ENCODE assay signal across 8 mouse cellular contexts in genomic region chr8:122739102-122739725, GRCm38 (mm10). TPM values are rescaled to one million over a fixed set of nuclear protein-coding genes. Genes with fewer than 3 reads are reported as not detected.
DNase-seq lines count a peak whose midpoint lies in the region; ATAC-seq and TF ChIP-seq lines count a peak whose summit lies in the region.
"Had no signal": no experiment of that assay in that cellular context is flagged by ENCODE, and none has a peak within 500 bp of the region (broad histone marks: within the 10 kb centered on the region; RNA-seq: fewer than 3 reads in every experiment).

No protein-coding gene starts in this region.

- no peaks in the 10 kb centered on the region for H3K9me3 ChIP-seq in forebrain, embryonic 16.5 days (ENCODE audit: control insufficient read depth, low read length)
- no peaks in the 10 kb centered on the region for H3K9me3 ChIP-seq in midbrain, postnatal 0 days (ENCODE audit: low read length)
- H3K9me3 ChIP-seq: liver, embryonic 13.5 days had no signal

- DNase-seq in ES-CJ7 (ENCODE audit: low read depth, low spot score), result peak; percentile 42
- DNase-seq in brain, embryonic 14.5 days (ENCODE audit: low read depth), result peak; percentile 63
- peak; percentile 54 for DNase-seq in midbrain, postnatal 0 days (ENCODE audit: low spot score)
- DNase-seq in thymus, postnatal 36 days, result peak; percentile 86 to 90
- DNase-seq in adipocyte (ENCODE audit: low spot score), result no peak
- no peak for DNase-seq in adrenal gland, postnatal 10 days
- DNase-seq: liver, embryonic 13.5 days had no signal

- H3K9ac ChIP-seq in forebrain, embryonic 16.5 days (replicated peaks; ENCODE audit: low read depth, low read length), result peak overlapping the region; percentile 35
- 0 out of 2 replicates have a peak overlapping the region, but pooled peaks have one; percentile 24 for H3K9ac ChIP-seq in midbrain, postnatal 0 days (replicated peaks; ENCODE audit: low read length, poor library complexity, severe bottlenecking)
- H3K9ac ChIP-seq: liver, embryonic 13.5 days had no signal

- no peak for ATAC-seq in forebrain, embryonic 16.5 days
- ATAC-seq in midbrain, postnatal 0 days (ENCODE audit: low FRiP score), result no peak; the same call in 1 of the 2 replicates

- H3K27ac ChIP-seq in forebrain, embryonic 16.5 days (ENCODE audit: low read length), result peak overlapping the region; percentile 75
- peak overlapping the region; percentile 69; the same call in 1 of the 2 replicates for H3K27ac ChIP-seq in midbrain, postnatal 0 days (ENCODE audit: low read depth, low read length)
- H3K27ac ChIP-seq: liver, embryonic 13.5 days had no signal

- no peak for TF ChIP-seq POLR2A in brain, embryonic 14.5 days (IDR thresholded peaks at IDR 0.05; ENCODE audit: borderline replicate concordance, extremely low read depth, insufficient read depth, insufficient read length, poor library complexity, severe bottlenecking)

- no peak overlapping the region for H3K4me3 ChIP-seq in forebrain, embryonic 16.5 days (replicated peaks; ENCODE audit: low read length)
- H3K4me3 ChIP-seq in midbrain, postnatal 0 days (ENCODE audit: low read depth, low read length), result no peak overlapping the region
- H3K4me3 ChIP-seq: liver, embryonic 13.5 days had no signal

- H3K4me2 ChIP-seq in forebrain, embryonic 16.5 days (ENCODE audit: low read length), result no peak overlapping the region
- no peak overlapping the region for H3K4me2 ChIP-seq in midbrain, postnatal 0 days (ENCODE audit: low read depth, low read length, poor library complexity, severe bottlenecking)
- H3K4me2 ChIP-seq: liver, embryonic 13.5 days had no signal

- peaks cover 91% of the 10 kb centered on the region for H3K4me1 ChIP-seq in forebrain, embryonic 16.5 days (replicated peaks; ENCODE audit: control insufficient read depth, insufficient read depth, low read length)
- peaks cover 27% of the 10 kb centered on the region for H3K4me1 ChIP-seq in midbrain, postnatal 0 days (ENCODE audit: insufficient read depth, low read length)

- no peaks in the 10 kb centered on the region for H3K27me3 ChIP-seq in forebrain, embryonic 16.5 days (replicated peaks; ENCODE audit: control insufficient read depth, insufficient read depth, low read length)
- H3K27me3 ChIP-seq in midbrain, postnatal 0 days (ENCODE audit: insufficient read depth, low read length), result no peaks in the 10 kb centered on the region

- WGBS in forebrain, embryonic 16.5 days, result 23% methylated on average over 11 of the region's 11 CpGs
- whole genome bisulfite sequencing in midbrain, postnatal 0 days, result 24% methylated on average over 11 of the region's 11 CpGs

- no peak for TF ChIP-seq CTCF in brain, embryonic 14.5 days (IDR thresholded peaks at IDR 0.05; ENCODE audit: borderline replicate concordance, extremely low read depth, insufficient read depth, insufficient read length)
- TF ChIP-seq CTCF in midbrain, postnatal 0 days (IDR thresholded peaks at IDR 0.05), result no peak

- H3K36me3 ChIP-seq in forebrain, embryonic 16.5 days (ENCODE audit: control insufficient read depth, insufficient read depth), result no peaks in the 10 kb centered on the region
- no peaks in the 10 kb centered on the region for H3K36me3 ChIP-seq in midbrain, postnatal 0 days (ENCODE audit: insufficient read depth, low read length)
- H3K36me3 ChIP-seq: liver, embryonic 13.5 days had no signal

RNA-seq across cellular contexts. Expression of gene Acsf3, which starts 36.1 kb away (rescaled TPM):
- 18.9 and 19.5 TPM in 2 replicates for polyA plus RNA-seq in brain, embryonic 14.5 days (2012; rRNA removed)
- 13.6 and 15.9 TPM in 2 replicates for polyA plus RNA-seq in forebrain, embryonic 16.5 days (2015; fragmentation: Nextera tagmentation; extraction: Ambion mirVana)
- total RNA-seq in midbrain, postnatal 0 days (2014; rRNA removed), result 22.1 and 22.7 TPM in 2 replicates
- 18.8 and 18.9 TPM in 2 replicates for polyA plus RNA-seq in midbrain, postnatal 0 days (2015; fragmentation: Nextera tagmentation; extraction: Ambion mirVana)
- total RNA-seq in adrenal gland, postnatal 10 days (2021), result 10 to 100 TPM; 54.3 to 64.8 TPM

RNA-seq across cellular contexts. Expression of gene Cbfa2t3, which starts 40.3 kb away (rescaled TPM):
- 9.5 and 30.2 TPM in 2 replicates for polyA plus RNA-seq in brain, embryonic 14.5 days (2012; rRNA removed)
- 11.6 and 13.8 TPM in 2 replicates for polyA plus RNA-seq in forebrain, embryonic 16.5 days (2015; fragmentation: Nextera tagmentation; extraction: Ambion mirVana)
- 11.1 and 11.8 TPM in 2 replicates for total RNA-seq in midbrain, postnatal 0 days (2014; rRNA removed)
- polyA plus RNA-seq in midbrain, postnatal 0 days (2015; fragmentation: Nextera tagmentation; extraction: Ambion mirVana), result 13.3 and 15.9 TPM in 2 replicates
- 10 to 100 TPM; 12.0 to 14.3 TPM for total RNA-seq in adrenal gland, postnatal 10 days (2021)

Comparison
In these comparisons a context has a peak if more than half of its experiments do, and no peak if none do; other contexts are left out.
1. DNase-seq: peak in ES-CJ7 (single experiment), brain, embryonic 14.5 days (single experiment), midbrain, postnatal 0 days (single experiment) and thymus, postnatal 36 days (2 of 2); none in adipocyte (single experiment) and adrenal gland, postnatal 10 days (single experiment).